Mouse (Mus musculus) c-Kit-negative CD71-positive TER-119-positive erythroid progenitor cells, embryonic 14.5 days (primary cell): Measurements from ENCODE around the gene Fam126b.
"Not testable (repeated sequence)": the region's sequence is repeated elsewhere in the genome, so short reads cannot be mapped to it uniquely, and the experiment has no call there.

ENCODE experiments used
- DNase-seq: peaks from one replicate; pipeline ENCODE4 v3.0.0-alpha.2; 2013; ENCODE audit warnings: low read depth, low spot score

The Fam126b gene

DNA sequence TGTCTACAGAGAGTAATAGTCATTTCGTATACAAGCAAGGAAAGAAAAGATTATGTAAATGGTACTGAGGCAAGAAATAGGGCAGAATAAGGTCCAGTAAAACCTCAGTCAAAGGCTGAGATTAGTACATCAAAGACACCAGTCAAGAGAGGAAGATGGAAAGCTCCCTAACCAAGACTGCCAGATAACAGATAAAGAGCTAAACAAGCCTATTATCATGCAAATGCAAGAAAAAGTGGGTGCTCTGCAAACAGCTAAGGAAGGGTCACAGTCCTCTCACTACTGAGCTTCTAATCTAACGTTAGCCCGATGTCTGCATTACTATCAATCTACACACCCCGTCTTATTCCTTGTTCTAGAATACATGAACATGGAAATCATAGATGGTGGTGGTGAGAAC lies 15.7 kb downstream of the Fam126b start:
- DNase-seq = no peak

DNA sequence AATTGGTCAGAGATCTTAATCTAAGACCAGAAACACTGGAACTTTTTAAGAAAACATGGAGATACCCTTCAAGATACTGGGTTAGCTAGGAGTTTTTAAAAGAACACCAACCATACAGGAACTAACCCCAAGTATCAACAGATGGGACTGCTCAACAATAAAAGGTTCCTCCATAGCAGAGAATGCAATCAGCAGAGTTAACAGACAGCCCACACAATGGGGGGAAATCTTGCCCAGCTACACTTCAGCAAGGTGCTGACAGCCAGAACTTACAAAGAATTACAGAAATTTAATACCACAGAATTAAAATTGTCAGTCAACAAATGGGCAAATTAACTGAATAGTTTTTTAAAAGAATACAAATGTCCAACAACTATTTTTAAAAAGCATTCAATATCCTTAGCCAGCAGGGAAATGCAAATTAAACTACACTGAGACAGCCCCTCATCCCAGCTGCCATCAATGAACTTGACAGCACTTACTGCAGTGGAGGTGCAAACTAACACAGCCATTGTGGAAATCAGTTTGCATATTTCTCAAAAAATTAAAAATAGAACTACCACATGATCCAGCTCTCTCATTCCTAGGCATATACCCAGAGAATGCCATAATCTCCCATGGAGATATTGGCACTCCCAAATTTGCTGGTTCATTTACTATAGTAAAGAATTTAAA lies 17.5 kb downstream of the Fam126b start:
- DNase-seq = no peak

DNA sequence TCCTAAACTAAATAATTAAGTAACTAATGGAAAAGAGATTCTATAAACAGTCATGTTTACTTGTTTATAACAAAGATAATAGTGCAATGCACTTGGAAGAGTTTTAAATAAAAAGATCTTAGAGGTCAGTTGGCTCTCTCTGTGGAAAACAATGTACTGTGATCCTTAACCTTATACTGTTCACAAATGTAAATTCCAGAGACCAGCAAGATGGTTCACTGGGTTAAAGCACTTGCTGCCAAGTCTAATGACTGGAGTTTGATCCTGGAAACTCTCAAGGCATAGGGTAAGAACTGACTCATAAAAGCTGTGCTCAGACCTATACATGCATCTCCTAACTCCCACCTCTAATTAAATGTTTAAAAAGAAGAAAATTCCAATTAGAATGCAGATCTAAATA lies 19.5 kb downstream of the Fam126b start:
- no peak for DNase-seq

DNA sequence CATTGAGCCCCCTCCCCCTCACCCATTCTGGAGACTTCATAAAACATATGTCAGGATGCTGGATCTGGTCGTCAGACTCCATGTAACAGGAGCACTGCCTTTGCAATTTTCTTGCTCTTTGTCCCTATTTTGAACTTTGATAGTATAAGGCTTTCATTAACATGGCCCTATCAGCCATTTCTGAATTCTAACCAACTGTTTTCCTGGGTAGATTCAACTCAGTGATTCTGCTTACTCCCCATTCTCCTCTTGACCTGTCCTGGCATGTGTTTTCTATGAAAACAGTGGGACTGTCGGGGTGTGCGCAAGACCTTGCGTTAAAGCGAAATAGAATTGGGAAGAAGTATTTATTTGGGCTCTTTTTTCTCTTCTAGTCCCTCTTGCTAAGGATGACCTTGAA lies 21.1 kb downstream of the Fam126b start:
- DNase-seq = no peak

DNA sequence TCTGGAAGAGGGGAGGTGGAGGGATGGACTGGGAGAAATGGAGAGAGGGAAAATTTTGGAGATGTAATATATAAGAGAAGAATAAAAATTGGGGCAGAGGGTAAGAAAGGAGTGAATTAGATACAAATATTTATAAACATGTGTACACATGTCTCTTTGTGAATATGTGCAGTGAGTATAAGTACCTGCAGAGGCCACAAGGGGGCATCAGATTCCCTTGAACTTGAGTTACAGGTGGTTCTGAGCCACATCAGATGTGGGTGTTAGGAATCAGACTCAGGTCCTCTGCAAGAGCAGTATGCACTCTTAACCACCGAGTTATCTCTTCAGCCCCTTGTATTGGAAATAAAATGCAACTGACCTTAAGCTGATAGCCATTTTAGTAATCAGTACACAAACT lies 23.7 kb downstream of the Fam126b start:
- DNase-seq = peak; percentile 44

DNA sequence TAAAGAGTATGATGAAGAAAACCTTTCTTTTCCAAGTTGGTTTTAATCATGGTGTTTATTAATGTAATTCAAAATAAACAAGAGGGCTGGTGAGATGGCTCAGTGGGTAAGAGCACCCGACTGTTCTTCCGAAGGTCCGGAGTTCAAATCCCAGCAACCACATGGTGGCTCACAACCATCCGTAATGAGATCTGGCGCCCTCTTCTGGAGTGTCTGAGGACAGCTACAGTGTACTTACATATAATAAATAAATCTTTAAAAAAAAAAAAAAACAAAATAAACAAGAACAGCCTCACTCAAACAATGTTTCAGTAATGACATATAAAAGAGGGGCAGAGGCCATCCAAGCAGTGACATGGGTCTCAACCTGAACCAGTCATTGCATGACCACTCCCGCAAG lies 25.8 kb downstream of the Fam126b start:
- DNase-seq = not testable (repeated sequence)

DNA sequence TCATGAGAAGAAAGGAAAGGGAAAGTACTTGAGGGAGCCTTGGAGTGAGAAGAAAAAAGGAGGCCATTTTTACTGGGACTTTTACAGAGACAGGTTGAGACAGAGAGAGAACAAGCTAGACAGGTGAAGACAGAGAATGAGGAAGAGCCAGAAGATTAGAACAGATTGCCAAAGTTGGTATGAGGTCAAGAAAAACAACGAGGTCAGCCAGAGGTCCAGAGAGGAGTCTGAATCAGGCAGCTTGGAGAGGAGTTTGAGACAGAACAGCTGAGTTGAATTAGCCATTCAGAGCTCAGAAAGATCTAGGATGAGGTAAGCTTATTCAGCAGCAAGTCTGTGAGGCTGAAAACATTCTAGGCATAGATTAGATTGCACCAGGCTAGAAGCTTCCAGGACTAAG lies 44.7 kb downstream of the Fam126b start:
- DNase-seq = no peak

DNA sequence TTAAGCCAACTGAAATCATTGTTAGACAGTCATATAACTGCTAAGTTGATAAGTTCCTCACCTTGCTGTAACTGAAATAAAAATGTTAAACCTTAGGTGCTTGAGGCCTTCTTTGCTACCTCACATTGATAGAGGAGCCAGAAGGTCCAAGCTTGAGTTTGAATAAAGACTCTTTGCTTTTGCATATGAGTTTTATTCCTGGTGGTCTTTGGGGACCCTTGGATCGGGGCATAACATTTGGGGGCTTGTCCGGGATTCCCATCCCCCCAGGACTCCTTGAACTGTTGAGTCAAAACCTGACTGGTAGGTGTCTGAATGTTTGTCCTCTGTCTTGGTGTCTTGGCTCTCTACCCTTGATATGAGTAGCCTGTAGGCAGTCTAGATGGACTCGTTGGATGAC lies 78.9 kb downstream of the Fam126b start:
- no peak for DNase-seq

DNA sequence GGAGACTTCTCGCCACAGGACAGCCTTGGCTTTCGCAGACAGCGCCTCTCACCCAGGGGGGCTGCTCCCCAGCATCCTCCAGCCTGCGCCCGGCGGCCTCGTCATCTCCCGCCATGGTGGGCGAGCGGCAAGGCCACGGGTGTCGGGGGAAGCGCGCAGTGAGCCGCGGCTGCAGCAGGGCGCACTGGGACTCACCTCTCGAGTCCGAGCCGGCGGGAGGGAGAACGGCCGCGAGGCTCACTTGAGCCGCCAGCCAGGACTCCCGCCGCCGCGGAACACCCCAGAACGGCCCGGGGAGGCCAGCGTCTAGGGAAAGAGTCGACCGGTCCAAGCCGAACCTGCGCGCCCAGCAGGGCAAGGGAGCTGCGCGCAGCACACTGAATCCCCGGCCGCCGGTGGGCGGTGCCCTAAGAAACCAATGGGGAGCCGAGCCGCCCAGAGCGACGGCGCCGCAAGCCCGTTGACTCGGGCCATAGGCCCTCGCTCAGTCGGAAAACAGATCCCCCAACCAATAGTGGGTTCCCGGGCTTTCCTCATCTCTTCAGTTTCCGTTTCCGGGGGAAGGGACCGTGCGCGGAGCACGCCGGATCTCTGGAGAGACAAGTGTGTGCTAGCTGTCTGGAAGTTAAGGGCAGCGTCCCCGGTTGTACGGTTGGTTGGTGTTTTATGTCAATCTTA lies 81.4 kb downstream of the Fam126b start, which contains the start of gene Orc2:
TSS of gene Orc2 (minus strand) at position 533 of the 678 bp plus-strand sequence.
- peak; percentile 85 for DNase-seq

DNA sequence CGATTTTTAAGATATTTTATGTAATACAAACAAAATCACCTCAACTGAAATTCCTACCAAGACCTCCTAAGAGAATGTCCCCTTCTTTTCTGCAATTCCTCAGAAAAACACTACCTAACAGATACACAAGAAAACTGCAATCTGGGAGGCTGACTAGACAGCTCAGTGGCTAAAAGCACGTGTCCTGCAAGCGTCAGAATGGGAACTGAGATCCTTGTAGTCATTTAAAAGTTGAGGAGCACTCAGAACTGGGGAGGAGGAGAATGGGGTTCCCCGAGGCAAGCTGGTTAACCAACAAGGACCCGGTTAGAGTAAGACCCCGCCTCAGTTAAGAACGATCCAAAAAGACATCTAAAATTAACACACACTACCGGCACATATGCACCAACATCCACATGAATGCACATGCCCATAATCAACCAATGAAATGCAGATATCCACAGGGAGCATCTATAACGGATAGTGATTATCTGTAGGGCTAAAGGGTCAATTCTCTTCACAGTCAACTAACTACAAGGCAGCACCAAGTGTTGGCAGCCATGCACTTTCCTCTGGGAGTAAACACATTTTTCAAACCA lies 82.2 kb downstream of the Fam126b start:
- DNase-seq = no peak

DNA sequence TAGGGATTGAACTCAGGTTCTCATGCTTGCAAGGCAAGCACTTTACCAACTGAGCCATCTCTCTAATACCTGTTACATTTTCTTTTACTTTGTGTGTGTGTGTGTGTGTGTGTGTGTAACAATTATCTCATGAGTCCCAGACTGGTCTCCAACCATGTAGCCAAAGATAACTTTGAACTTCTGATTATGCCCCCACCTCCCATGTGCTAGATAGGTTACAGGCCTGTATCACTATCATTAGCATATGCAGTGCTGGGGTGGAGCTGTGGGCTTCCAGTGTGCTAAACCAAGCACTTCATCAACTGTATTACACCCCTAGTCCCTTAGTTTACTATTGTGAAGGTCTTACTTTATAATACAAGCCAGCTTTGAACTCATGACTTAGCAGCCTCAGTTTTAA lies 83.0 kb downstream of the Fam126b start:
- peak; percentile 27 for DNase-seq

DNA sequence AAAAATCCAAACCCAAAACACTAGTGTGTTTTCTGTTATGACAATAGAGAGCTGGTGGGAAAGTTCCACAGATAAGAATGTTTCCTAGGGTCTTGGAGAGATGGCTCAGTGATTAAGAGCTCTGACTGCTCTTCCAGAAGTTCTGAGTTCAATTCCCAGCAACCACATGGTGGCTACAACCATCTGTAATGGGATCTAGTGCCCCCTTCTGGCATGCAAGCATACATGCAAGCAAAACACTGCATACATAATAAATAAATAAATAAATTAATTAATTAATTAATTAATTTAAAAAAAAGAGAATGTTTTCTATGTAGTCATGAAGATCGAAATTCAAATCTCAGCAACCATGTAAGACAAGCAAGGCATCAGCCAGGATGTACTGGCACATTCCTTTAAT lies 87.4 kb downstream of the Fam126b start:
- no peak for DNase-seq

DNA sequence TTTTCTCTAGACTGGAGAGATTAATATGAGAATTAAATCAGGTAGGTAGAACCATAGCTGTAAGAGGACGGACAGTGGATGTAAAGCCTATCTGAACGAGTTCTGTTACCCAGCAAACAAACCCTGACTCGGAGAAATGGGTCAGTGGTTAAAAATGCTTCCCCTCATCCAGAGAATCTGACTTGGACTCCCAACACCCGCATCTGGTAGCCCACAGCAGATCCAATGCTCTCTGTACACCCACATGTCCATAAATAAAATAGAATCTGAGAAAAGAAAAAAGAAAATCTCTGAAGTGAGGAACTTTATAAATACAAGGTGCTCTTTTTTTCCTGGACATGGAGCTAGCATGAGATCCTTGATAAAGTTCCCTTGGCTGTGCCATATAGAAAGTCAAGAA lies 88.4 kb downstream of the Fam126b start:
- DNase-seq = no peak

DNA sequence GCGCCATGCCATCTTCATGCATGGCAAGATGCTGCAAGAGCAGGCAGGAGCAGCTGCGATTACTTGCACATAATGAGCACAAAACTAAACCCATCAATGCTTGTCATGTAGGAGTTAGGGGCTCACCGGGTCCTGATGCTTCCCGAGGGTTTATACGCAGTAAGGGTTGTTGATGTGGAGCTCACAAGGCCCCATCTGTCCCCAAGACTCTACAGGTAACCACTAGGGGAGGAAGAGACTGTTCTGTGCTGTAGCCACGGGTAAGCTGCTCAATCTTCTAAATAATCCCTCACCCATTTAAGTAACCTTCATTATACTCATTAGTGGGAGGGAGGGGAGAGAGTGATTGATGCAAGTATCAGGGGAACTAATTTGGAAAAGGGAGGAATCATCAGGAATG lies 90.5 kb downstream of the Fam126b start:
- DNase-seq = no peak

DNA sequence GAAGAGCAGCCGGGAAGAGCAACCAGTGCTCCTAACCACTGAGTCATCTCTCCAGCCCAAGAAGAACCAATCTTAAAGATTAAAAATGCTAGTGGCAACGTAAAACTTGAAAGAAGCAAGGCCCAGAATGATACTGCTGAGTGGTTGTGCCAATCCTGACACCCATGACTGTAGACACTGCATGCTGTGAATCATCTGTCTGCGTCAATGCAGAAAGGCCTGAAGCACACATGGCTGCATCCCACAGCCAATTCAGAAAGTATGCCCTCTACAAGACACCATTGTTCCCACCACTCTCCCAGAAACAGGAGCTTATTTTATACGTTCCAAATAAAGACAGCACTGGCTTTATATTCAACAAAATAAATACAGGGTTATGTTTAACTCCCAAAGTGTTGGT lies 103.5 kb downstream of the Fam126b start:
- DNase-seq = no peak

DNA sequence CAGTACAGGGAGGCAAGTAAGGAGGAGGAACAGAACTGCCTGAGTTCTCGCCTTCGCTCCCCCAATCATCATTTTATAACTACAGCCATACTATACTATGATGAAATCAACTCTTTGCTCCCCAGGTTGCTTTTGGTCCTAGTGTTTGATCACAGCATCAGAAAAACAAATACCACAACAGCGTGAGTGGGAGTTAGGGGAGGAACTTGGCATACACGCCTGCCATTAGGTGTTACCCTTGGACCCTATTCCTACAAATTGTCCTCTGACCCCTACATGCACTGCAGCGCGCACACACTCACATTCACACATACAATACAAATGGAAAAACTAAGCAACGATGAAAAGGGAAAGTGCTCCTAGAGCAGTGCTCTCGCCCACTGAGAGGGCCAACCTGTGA lies 110.5 kb downstream of the Fam126b start:
- DNase-seq = no peak
